Mouse (Mus musculus) cerebellum, postnatal 36 days (tissue): ENCODE measurements around the gene Cdx4.

Experiments
- DNase-seq, 2 experiments: peaks; one replicate each; pipeline ENCODE4 v3.0.0; 2021 to 2022; ENCODE audit warnings: mixed read lengths in 2 of 2

The Cdx4 gene

GRCm38 (mm10) chrX:103321146-103321545 lies at the start of gene Cdx4:
TSS of gene Cdx4 (plus strand) at chrX:103321398.
- no peak for DNase-seq

GRCm38 (mm10) chrX:103274325-103274724 lies 46.9 kb upstream of the Cdx4 start:
- peak; percentile 10 to 29 for DNase-seq

- no peak for DNase-seq
Observed at GRCm38 (mm10) chrX:103286899-103287722, 34.1 kb upstream of the Cdx4 start.

- no peak for DNase-seq
Observed at GRCm38 (mm10) chrX:103287846-103288377, 33.3 kb upstream of the Cdx4 start.

- DNase-seq: peak in 1 of 2 experiments; percentile 4
Observed at GRCm38 (mm10) chrX:103288485-103289330, 32.5 kb upstream of the Cdx4 start.

- no peak for DNase-seq
Observed at GRCm38 (mm10) chrX:103298937-103299336, 22.3 kb upstream of the Cdx4 start.

GRCm38 (mm10) chrX:103308262-103308661 lies 12.9 kb upstream of the Cdx4 start:
- DNase-seq: no peak

- no peak for DNase-seq
Observed at GRCm38 (mm10) chrX:103311723-103312122, 9.5 kb upstream of the Cdx4 start.

- DNase-seq: no peak
Observed at GRCm38 (mm10) chrX:103314146-103314545, 7.1 kb upstream of the Cdx4 start.

- no peak for DNase-seq
Observed at GRCm38 (mm10) chrX:103325900-103326299, 4.7 kb downstream of the Cdx4 start.

- DNase-seq: peak; percentile 14 to 35
Observed at GRCm38 (mm10) chrX:103329386-103329785, 8.2 kb downstream of the Cdx4 start.

GRCm38 (mm10) chrX:103331125-103331858 lies 10.1 kb downstream of the Cdx4 start:
- no peak for DNase-seq

- no peak for DNase-seq
Observed at GRCm38 (mm10) chrX:103341369-103342113, 20.3 kb downstream of the Cdx4 start.

GRCm38 (mm10) chrX:103355784-103356183 lies 34.6 kb downstream of the Cdx4 start:
- DNase-seq: no peak

GRCm38 (mm10) chrX:103356287-103356686 lies 35.1 kb downstream of the Cdx4 start, which contains the start of gene Chic1:
TSS of gene Chic1 (plus strand) at chrX:103356476.
- peak; percentile 72 to 80 for DNase-seq

- peak; percentile 4 to 21 for DNase-seq
Observed at GRCm38 (mm10) chrX:103356761-103357236, 35.6 kb downstream of the Cdx4 start.

- DNase-seq: no peak
Observed at GRCm38 (mm10) chrX:103366201-103366600, 45.0 kb downstream of the Cdx4 start.

- no peak for DNase-seq
Observed at GRCm38 (mm10) chrX:103368650-103369049, 47.5 kb downstream of the Cdx4 start.

GRCm38 (mm10) chrX:103371221-103371620 lies 50.0 kb downstream of the Cdx4 start:
- no peak for DNase-seq

GRCm38 (mm10) chrX:103371627-103372026 lies 50.4 kb downstream of the Cdx4 start:
- DNase-seq: no peak

- peak in 1 of 2 experiments; percentile 24 for DNase-seq
Observed at GRCm38 (mm10) chrX:103374250-103374649, 53.1 kb downstream of the Cdx4 start.
